Mouse (Mus musculus) liver, embryonic 14.5 days (tissue): ENCODE measurements around the gene Rlim.

Experiments
- CTCF ChIP-seq: IDR thresholded peaks from 2 replicates; pipeline ENCODE4 v1.5.1; 2016; ENCODE audit warnings: antibody characterized with exemption, low read depth, control low read depth
- EP300 ChIP-seq: IDR thresholded peaks from 2 replicates; pipeline ENCODE4 v1.6.1; 2016; ENCODE audit warnings: antibody characterized with exemption, low read depth

- no peak for TF ChIP-seq CTCF
- TF ChIP-seq EP300: no peak
Measured at GRCm38 (mm10) chrX:103994741-103995140, 13.7 kb upstream of the Rlim start.
